Mouse (Mus musculus) erythroblast, embryonic 14.5 days (primary cell): Measurements from ENCODE around the gene Sox5. TPM values are rescaled to one million over a fixed set of nuclear protein-coding genes. Genes with fewer than 3 reads are reported as not detected.

Experiments used
- H3K27me3 ChIP-seq: 2 replicates; pipeline ENCODE4 v1.6.1; 2012; ENCODE audit warnings: inconsistent platforms; ENCODE audit not compliant: control insufficient read depth
- H3K36me3 ChIP-seq: 2 replicates; pipeline ENCODE4 v1.6.1; 2012; ENCODE audit warnings: mild to moderate bottlenecking, inconsistent platforms; ENCODE audit not compliant: control insufficient read depth
- H3K4me1 ChIP-seq: 2 replicates; pipeline ENCODE4 v1.6.1; 2012; ENCODE audit warnings: inconsistent platforms; ENCODE audit not compliant: control insufficient read depth
- H3K4me3 ChIP-seq: replicated peaks from 2 replicates; pipeline ENCODE3; 2012; ENCODE audit warnings: moderate library complexity, mild to moderate bottlenecking, inconsistent platforms
- H3K9me3 ChIP-seq: 2 replicates; pipeline ENCODE4 v1.6.1; 2012; ENCODE audit warnings: low read length, inconsistent platforms, mixed read lengths; ENCODE audit not compliant: control insufficient read depth
- GATA1 ChIP-seq: IDR thresholded peaks from 2 replicates; pipeline ENCODE4 v1.6.1; 2012; ENCODE audit warnings: low read length, inconsistent platforms, mixed read lengths
- TAL1 ChIP-seq: IDR thresholded peaks from 3 replicates; pipeline ENCODE4 v1.6.1; 2012; ENCODE audit warnings: low read length, inconsistent platforms, mixed read lengths
- polyA plus RNA-seq: library from polyadenylated mRNA; stranded (reverse); fragments of >175 nt; gene quantifications from 2 replicates; pipeline ENCODE4 v1.2.3, GENCODE M21; 2012

Sox5 gene
- polyA plus RNA-seq, 1 experiment: not detected

DNA sequence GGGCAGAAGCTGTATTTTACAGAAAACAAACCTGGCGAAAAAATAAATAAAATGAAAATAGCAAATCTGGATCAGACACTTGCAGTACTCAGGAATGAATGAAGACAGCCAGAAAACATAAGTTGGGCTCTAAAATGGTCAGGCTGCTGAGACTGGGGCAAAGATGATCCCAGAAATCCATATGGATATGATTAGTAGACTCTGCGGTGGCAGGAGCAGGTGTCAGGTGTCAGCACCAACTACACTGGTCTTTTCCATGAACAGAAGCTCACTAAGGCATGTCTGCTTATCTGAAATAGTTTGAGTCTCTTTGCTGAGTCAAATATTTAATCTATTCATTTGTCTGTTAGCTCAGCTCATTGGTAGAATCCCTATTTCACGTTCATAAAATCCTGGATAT lies 602.7 kb downstream of the Sox5 start:
- Histone ChIP-seq H3K9me3 (no peaks in the 10 kb centered on the region; the same call in 1 of the 2 replicates), H3K36me3 (no peaks in the 10 kb centered on the region), H3K4me1 (no peaks in the 10 kb centered on the region), H3K4me3 (no peak overlapping the region), H3K27me3 (no peaks in the 10 kb centered on the region)
- no peak for TF ChIP-seq TAL1
- no peak for TF ChIP-seq GATA1

DNA sequence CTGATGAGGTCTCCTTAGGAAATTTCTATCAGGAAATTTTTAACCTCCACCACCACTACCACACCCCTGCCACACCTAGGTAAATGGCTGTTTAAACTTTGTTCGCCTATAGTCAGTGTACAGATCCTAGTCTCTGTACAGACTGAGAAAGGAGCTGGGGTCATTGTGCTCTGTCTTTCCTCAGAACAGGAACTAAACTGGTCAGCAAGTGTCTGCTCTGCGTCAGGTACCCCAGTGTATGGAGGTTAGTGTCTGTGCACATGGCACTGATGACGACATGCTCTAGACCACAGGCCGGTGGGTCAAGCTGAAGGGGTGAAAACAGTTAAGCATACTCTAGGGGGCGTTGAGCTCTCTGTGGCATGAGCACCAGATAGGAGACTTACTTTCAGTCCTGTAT lies 605.1 kb downstream of the Sox5 start:
- Histone ChIP-seq H3K36me3 (no peaks in the 10 kb centered on the region), H3K27me3 (no peaks in the 10 kb centered on the region), H3K4me1 (no peaks in the 10 kb centered on the region), H3K4me3 (no peak overlapping the region), H3K9me3 (no peaks in the 10 kb centered on the region)
- TF ChIP-seq GATA1 (no peak), TAL1 (no peak)

- no peaks in the 10 kb centered on the region for H3K36me3 ChIP-seq
- H3K4me3 ChIP-seq: no peak overlapping the region
- no peak for TF ChIP-seq GATA1
- no peak for TF ChIP-seq TAL1
- no peaks in the 10 kb centered on the region for H3K4me1 ChIP-seq
- H3K27me3 ChIP-seq: no peaks in the 10 kb centered on the region
- H3K9me3 ChIP-seq: no peaks in the 10 kb centered on the region
Observed at GRCm38 (mm10) chr6:144175590-144175989, 606.2 kb downstream of the Sox5 start.

DNA sequence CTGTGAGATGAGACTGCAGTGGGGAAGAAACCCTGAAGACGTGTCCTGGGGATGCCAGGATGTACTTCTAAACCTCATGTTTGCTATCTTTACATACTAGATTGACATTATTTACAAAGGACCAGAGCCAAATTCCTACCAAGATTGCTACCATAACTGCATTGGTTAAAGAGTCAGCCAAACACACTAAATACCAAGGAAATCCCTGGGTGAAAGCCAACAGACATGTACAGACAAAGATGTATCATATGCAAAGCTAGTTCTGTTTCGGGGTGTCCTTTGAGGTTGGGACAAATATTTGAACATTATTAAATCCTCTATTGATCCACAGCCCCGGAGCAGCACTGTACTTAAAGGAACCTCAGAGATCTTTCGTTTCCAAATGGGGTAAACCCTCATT lies 611.2 kb downstream of the Sox5 start:
- no peaks in the 10 kb centered on the region for H3K9me3 ChIP-seq
- TF ChIP-seq GATA1 (no peak), TAL1 (no peak)
- no peaks in the 10 kb centered on the region for H3K27me3 ChIP-seq
- no peak overlapping the region for H3K4me3 ChIP-seq
- no peaks in the 10 kb centered on the region for H3K36me3 ChIP-seq
- no peaks in the 10 kb centered on the region for H3K4me1 ChIP-seq

- no peaks in the 10 kb centered on the region for H3K9me3 ChIP-seq
- TF ChIP-seq GATA1 (no peak), TAL1 (no peak)
- H3K4me3 ChIP-seq: no peak overlapping the region
- H3K27me3 ChIP-seq: no peaks in the 10 kb centered on the region
- no peaks in the 10 kb centered on the region for H3K4me1 ChIP-seq
- no peaks in the 10 kb centered on the region for H3K36me3 ChIP-seq
Observed at GRCm38 (mm10) chr6:144169791-144170190, 612.0 kb downstream of the Sox5 start.

DNA sequence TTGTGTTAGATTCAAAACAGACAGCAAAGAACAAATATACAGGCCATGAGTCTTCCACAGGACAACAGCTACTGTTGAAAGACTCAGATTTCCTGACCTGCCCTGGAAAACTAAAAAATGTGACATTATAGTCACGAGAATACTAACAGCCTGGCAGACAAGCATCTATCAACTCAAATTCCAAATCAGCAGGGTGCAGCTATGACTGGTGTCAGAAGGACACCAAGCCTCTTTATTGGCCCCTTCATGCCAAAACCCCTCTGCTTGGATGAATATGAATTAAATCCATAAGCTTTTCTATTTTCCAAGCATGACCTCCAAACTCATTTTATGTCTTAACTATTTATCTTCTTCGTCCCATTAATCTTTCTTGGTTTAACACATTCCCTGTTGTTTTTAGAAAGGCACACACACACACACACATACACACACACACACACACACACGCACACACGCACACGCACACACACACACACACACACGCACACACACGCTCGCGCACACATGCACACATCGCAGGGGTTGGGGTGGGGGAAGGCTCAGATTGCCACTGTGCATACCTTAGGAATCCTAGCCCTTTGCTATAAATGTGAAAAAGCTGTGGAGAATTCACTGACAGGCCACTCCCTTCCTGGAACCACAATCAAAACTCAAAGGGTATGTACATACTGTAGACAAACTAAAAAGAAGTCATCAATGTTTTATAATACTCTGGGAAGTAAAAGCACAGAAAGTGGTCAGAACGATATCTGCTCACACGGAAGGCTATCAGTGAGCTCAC lies 612.9 kb downstream of the Sox5 start:
- TF ChIP-seq TAL1 (no peak), GATA1 (no peak)
- H3K9me3 ChIP-seq: no peaks in the 10 kb centered on the region

DNA sequence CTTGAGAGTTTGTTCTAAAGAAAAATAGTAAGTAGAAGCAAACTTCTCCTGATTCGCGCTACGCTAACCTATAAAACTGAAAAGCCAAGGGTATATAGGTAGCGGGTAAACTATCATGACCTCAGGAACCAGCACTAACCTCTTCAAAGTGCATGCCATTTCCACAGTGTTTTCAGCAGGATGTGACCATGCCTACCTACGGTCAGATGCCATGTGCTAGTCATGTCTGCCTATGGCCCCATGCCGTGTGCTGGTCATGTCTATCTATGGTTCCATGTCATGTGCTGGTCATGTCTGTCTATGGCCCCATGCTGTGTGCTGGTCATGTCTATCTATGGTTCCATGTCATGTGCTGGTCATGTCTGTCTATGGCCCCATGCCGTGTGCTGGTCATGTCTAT lies 614.7 kb downstream of the Sox5 start:
- no peak overlapping the region for H3K4me3 ChIP-seq
- no peaks in the 10 kb centered on the region for H3K9me3 ChIP-seq
- H3K4me1 ChIP-seq: no peaks in the 10 kb centered on the region
- H3K27me3 ChIP-seq: no peaks in the 10 kb centered on the region
- TF ChIP-seq GATA1 (no peak), TAL1 (no peak)
- H3K36me3 ChIP-seq: no peaks in the 10 kb centered on the region

More for the DNA sequence above, 612.9 kb downstream of the Sox5 start:
- H3K27me3 ChIP-seq: no peaks in the 10 kb centered on the region
- no peaks in the 10 kb centered on the region for H3K4me1 ChIP-seq
- no peak overlapping the region for H3K4me3 ChIP-seq
- no peaks in the 10 kb centered on the region for H3K36me3 ChIP-seq

- Histone ChIP-seq H3K36me3 (no peaks in the 10 kb centered on the region), H3K4me3 (no peak overlapping the region), H3K9me3 (no peaks in the 10 kb centered on the region), H3K4me1 (no peaks in the 10 kb centered on the region), H3K27me3 (no peaks in the 10 kb centered on the region)
- no peak for TF ChIP-seq GATA1
- no peak for TF ChIP-seq TAL1
Observed at GRCm38 (mm10) chr6:144166651-144167050, 615.1 kb downstream of the Sox5 start.

- no peak overlapping the region for H3K4me3 ChIP-seq
- H3K4me1 ChIP-seq: no peaks in the 10 kb centered on the region
- no peaks in the 10 kb centered on the region for H3K27me3 ChIP-seq
- H3K9me3 ChIP-seq: no peaks in the 10 kb centered on the region
- H3K36me3 ChIP-seq: no peaks in the 10 kb centered on the region
- TF ChIP-seq GATA1 (no peak), TAL1 (no peak)
Observed at GRCm38 (mm10) chr6:144166104-144166503, 615.7 kb downstream of the Sox5 start.
